Mouse (Mus musculus): ENCODE data around the gene Hdhd5. TPM values are rescaled to one million over a fixed set of nuclear protein-coding genes. Genes with fewer than 3 reads are reported as not detected.
A peak's percentile ranks its signal among the peaks of the same experiment; 100 is the strongest.

Gene Hdhd5
- polyA plus RNA-seq (2017; shearing (Covaris generic)): 10 to 100 TPM; 24.6 to 38.9 (median 33.1) TPM

- ATAC-seq: peak; percentile 95
These were observed at the start of gene Hdhd5 for GRCm38 (mm10) chr6:120531020-120531965. Gene Hdhd5 (minus strand): TSS chr6:120531319.

- no peak for ATAC-seq
These were observed 49.5 kb upstream of the Hdhd5 start for GRCm38 (mm10) chr6:120580713-120581015.

- peak; percentile 87 for ATAC-seq
These were observed 49.0 kb upstream of the Hdhd5 start for GRCm38 (mm10) chr6:120579831-120580712.

GRCm38 (mm10) chr6:120579110-120579830, 48.2 kb upstream of the Hdhd5 start:
- ATAC-seq: no peak

- no peak for ATAC-seq
These were observed 47.4 kb upstream of the Hdhd5 start for GRCm38 (mm10) chr6:120578471-120578870.

GRCm38 (mm10) chr6:120572372-120572771, 41.3 kb upstream of the Hdhd5 start:
- ATAC-seq: no peak

GRCm38 (mm10) chr6:120568257-120568656, 37.1 kb upstream of the Hdhd5 start:
- ATAC-seq: no peak

- ATAC-seq: peak; percentile 85
These were observed 36.1 kb upstream of the Hdhd5 start for GRCm38 (mm10) chr6:120566911-120567909.

GRCm38 (mm10) chr6:120556641-120557040, 25.5 kb upstream of the Hdhd5 start:
- no peak for ATAC-seq

- no peak for ATAC-seq
These were observed 25.0 kb upstream of the Hdhd5 start for GRCm38 (mm10) chr6:120555983-120556567.

- ATAC-seq: no peak
These were observed 24.0 kb upstream of the Hdhd5 start for GRCm38 (mm10) chr6:120555152-120555551.

- ATAC-seq: no peak
These were observed 19.1 kb upstream of the Hdhd5 start for GRCm38 (mm10) chr6:120550173-120550572.

GRCm38 (mm10) chr6:120548581-120548980, 17.5 kb upstream of the Hdhd5 start:
- ATAC-seq: no peak

GRCm38 (mm10) chr6:120546973-120547372, 15.9 kb upstream of the Hdhd5 start:
- no peak for ATAC-seq

- ATAC-seq: no peak
These were observed 15.2 kb upstream of the Hdhd5 start for GRCm38 (mm10) chr6:120546292-120546691.

GRCm38 (mm10) chr6:120542061-120542460, 10.9 kb upstream of the Hdhd5 start:
- no peak for ATAC-seq

- no peak for ATAC-seq
These were observed 10.3 kb upstream of the Hdhd5 start for GRCm38 (mm10) chr6:120541386-120541785.

GRCm38 (mm10) chr6:120539781-120540231, 8.7 kb upstream of the Hdhd5 start:
- no peak for ATAC-seq

GRCm38 (mm10) chr6:120539132-120539759, 8.1 kb upstream of the Hdhd5 start:
- ATAC-seq: peak; percentile 77

- ATAC-seq: no peak
These were observed 5.2 kb upstream of the Hdhd5 start for GRCm38 (mm10) chr6:120536337-120536736.
